Mouse (Mus musculus): ENCODE measurements around the gene Sema3b.

The Sema3b gene

DNA sequence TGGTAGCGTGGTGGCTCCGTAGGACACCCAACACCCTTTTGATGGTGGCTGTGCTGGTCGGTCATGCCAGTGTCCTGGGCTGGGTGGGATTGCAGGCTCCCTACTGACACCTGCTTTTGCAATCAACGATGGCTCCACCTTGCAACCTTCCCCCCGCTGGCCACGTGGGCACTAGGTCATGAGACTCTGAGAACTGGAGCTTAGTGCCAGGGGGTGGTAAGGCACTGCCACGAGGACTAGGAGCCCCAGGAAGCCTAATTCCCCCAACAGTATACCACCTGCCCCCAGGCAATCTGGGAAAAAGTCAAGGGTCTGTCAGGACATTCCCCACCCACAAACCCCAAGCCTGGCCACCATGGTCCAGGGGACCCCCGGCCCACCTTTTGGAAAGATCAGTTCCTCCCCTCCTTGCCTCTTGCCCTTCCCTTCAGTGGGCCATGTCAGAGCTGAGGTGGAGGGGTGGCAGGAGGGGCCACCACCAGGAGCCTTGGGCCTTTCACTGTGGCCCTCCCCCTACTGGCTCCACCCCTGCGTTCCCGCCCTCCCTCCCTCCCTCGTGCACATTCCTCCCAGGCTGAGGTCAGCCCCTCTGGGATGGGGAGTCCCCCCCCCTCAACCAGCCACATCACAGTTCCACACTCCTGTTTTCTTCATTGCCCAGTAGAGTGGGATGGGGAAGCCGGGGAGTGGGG lies at the start of gene Sema3b:
Sema3b (minus strand) TSS at position 489 of the 692 bp plus-strand sequence.
- no peak for DNase-seq (ENCODE audit: low read depth, low spot score)

DNA sequence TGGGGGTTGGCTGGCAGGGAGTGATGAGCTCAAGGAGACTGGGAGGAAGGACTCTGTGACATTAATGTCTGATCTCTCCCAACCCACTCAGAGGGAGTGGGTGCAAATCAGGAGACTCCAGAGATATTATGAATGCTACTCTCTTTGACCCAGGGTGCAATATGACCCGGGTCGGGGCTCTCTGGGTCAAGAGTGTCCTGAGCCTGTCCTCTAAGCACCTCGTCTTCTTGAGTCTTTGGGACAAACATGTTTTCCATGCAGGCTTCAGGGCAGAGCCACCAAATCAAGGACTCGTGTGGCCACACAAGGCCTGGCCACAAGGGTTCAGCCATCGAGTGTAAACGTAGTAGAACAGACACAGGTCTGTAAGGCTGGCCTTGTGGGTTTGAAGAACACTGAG lies 49.1 kb upstream of the Sema3b start:
- no peak for DNase-seq (ENCODE audit: low read depth, low spot score)

DNA sequence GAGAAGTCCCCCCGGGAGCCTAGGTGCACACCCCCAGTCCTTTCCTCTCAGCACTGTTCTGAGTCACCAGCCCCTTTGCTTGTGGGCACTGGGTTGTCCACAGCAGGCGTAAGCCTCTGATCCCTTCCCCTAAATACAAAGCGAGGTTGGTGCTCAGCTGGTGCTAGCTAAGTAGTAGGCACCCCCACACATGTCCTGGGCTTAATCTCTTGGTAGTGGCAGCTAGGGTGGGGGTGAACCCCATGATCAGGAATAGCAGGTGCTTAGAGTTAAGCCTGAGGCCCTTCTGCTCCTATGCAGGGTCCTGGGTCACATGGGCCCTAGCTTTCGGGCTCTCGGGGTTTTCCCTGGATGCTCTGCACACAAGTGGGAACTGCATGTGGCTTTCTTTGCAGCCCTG lies 48.1 kb upstream of the Sema3b start:
- DNase-seq (ENCODE audit: low read depth, low spot score): no peak

DNA sequence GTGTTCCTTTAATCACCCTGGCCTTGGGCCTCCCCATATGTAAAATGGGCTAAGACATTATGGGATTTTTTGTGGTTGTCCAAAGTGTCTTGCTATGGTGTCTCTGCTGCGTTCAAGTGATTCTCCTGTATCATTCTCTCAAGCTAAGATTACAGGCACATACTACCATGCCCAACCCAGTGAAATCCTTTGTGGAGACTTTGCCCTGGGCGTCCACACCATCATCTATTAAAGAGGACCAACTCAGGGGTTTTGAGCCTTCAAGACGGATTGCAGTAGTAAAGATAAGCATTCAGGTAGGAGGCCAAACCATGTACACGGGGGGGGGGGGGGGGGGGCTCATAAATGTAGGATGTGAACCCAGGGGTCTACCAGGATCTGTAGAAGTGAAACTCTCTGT lies 45.6 kb upstream of the Sema3b start:
- DNase-seq (ENCODE audit: low read depth, low spot score): no peak

DNA sequence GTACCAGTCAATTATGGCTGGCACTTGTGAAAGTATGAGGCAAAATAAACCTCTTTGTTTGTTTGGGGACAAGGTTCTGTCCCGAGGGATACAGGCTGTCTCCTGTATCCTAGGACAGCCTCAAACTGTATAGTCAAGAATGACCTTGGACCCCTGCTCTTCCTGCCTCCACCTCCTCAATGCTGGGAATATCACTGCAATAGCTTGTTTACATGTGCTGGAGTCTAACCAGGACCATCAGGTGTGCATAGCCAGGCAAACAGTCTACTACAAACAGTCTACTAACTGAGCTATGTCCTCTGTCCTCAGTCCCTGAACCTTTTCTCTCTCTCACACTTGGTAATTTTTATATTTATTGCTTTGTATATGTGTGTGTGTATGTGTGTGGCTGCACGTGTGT lies 44.4 kb upstream of the Sema3b start:
- no peak for DNase-seq (ENCODE audit: low read depth, low spot score)

DNA sequence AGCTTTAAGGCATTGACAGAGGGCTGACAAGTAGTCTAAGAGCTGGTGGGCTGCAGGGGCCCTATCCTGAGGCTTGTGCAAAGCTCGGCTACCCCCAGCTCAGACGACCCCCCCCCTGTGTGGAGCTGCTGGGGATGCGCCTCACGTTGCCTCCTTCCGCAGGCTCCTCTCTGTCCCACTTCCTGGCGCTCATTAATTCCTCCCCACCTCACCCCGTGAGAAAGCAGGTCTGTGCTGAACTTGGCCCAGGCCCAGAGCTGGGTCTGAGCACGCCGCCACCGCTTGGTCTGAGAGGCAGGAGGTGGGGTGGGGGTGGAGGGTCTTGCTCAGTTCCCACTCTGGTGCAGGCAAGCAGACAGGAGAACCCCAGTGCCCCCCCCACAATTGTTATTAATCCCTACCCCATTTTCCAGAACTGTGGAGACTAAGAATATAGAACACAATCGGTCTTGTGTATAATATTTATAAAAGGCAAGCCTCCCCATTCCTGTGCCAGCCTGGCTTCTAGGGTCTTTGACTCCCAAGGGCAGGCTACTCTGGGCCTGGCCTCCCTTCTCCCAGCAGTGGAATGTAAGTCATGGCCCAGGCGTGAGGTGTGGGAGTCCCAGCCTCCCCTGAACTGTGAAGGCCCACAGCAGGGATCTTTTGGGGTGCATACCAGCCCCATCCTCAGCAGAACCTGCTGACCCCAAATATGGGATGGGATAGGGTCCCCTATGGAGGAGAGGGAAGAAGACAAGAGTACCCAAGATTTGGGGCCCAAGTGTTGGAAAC lies 41.9 kb upstream of the Sema3b start:
- DNase-seq (ENCODE audit: low read depth, low spot score): no peak

DNA sequence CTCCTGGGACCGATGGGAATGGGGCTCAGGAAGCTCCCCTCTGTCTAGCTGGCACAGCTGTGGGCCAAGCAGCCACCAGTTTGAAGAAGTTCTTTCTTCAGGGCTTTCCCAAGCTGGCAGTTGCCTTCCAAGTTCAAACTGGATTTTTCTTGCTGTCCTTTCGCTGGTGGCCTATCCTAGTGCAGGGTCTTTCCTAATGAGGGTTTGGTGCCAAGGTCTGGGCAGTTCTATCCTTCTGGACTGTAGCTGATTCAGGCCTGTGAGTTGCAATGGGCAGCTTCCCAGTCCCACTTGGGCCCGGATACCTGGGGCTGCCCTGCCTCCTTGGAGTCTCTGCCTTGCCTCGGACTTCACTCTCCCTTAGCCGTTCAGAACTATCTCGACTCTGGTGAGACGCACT lies 41.2 kb upstream of the Sema3b start:
- no peak for DNase-seq (ENCODE audit: low read depth, low spot score)

DNA sequence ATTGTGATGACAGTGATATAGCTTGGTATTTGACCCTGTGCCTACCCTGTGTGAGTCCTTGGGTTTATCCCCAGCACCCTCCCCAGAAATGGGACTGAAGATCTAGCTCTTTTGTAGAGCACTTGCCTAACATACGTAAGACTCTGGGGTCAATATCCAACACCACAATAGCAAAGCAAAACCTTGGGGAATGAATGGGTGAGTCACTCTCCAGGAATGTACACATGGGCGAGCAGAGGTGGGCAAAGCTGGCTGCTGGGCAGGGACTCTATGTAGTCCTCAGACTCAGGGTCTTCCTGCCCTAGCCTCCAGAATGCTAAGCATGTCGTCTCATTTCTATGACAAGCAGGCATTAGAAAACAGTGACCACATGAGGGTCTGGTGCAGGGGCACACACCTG lies 39.7 kb upstream of the Sema3b start:
- no peak for DNase-seq (ENCODE audit: low read depth, low spot score)

DNA sequence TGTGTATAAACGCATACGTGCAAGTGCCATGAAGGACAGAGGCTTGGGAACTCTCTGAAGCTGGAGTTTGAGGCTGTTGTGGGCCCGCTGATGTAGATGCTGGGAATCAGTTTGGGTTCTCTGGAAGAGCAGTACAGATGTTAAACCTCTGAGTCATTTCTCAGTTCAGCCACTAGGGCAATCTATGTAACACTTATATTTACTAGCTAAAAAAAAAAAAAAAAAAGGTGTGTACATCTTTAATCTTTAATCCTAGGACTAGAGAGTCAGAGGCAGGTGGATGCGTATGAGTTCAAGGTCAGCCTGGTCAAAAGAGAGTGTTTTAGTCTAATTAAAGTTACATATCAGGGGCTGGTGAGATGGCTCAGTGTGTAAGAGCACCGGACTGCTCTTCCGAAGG lies 37.9 kb upstream of the Sema3b start:
- no peak for DNase-seq (ENCODE audit: low read depth, low spot score)

DNA sequence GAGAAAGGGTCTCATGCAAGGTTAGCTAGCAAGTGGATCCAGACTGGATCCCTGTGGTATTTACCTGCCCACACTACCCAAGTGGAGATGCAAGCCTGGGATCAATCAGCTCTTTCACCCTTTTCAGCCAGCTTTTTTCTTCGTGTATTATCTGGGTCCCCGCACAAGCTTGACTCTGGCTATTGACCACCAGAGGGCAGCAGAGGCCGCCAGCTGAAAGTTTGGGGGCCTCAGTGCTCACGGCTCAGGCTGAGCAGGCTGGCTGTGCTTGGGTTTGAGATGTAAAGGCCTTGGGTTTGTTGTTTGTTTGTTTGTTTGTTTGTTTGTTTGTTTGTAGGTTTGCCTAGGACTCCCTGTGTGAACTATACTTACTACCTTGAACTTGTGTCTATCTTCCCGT lies 36.5 kb upstream of the Sema3b start:
- peak; percentile 81 for DNase-seq (ENCODE audit: low read depth, low spot score)

DNA sequence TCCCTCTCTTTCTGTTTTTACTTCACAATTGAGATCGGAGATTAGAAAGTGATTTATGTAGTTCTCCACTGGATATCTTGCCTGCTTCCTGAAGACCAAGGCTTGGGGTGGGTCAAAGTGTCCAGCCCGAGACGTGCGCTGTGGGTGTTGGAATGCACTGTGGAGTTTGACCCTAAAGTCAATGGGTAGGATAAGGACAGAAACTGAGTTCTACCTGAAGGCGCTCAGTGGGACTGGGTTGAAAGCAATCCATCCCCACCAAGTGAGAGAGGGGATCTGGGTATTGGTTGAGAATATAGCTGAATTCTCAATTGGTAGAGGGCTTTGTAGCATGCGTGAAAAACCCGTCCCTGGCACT lies 36.1 kb upstream of the Sema3b start:
- DNase-seq (ENCODE audit: low read depth, low spot score): no peak

DNA sequence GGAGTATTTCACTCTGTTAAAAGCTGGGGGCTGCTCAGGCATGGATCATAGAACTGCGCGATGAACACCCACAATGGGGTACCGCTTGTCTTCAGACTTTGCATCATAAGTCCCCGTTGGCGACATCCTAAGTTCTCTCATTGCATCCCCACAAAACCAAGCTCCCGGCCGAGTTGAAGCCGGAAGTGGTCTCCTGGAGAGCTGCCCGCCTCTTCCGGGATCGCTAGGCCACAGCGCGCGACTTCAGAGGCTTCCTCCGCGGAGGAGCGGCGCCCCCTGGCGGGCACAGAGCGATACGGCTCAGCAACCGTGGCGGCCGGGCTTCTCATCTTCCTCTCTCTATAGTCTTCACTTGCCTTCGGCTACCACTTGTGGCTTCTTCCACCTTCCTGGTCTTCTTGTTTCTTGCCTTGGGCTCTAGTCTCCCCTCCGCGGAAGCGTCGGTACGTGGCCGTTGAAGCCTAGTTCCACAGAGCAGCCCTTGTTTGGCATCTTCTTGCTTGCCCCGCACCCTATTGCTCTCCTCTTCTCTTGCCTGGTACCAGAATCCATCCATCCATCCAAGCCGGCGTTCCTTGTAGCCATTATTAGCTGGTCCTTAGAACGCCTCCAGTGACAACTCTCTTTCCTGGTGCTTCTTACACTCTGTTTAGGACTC lies 35.6 kb upstream of the Sema3b start:
- DNase-seq (ENCODE audit: low read depth, low spot score): peak; percentile 91

DNA sequence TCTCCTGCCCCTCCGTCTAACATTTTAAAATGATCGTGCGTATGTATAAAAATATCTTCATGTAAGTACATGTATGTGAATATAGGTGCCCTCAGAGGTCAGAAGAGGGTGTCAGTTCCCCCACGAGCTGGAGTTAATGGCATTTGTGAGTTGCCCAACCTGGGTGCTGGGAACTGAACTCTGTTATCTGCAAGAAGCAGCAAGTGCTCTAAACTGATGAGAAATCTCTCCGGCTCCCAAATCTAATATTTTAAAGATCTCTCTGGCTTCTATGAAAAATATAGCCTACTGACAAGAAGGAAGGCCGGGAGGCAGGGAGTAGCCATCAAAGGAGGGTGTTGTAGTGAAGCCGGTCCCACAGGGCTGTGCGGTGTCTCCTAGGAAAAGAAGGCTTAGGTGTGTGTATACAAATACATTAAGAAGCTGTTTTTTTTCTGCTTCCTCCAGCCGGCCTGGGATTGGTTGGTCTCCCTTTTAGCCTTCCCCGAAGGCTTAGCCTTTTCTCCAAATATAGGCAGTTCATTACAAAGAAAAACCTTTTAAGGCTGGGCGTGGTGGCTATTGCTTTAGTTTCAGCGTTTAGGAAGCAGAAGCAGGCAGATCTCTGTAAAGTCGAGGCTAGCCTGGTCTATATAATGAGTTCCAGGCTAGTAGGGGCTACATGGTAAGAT lies 34.6 kb upstream of the Sema3b start:
- DNase-seq (ENCODE audit: low read depth, low spot score): no peak

DNA sequence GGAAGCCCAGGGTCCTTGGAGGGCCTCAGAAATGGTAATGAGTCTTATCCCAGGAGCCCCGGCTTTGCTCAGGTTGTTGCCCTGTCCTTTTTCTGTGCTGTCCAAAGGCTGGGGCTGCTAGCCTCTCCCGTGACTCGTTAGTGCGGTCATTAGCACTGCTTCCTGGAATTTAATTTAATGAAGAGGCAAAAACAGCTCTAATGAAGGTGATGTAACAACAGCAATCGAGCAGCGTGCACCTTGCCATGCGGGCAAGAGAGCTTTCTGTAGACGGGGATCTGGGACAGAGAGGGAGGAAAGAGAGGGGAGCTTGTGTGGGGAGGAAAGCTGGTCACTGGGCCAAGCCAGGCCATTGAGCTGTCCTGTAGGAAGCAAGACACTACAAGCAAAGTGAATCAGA lies 32.6 kb upstream of the Sema3b start:
- no peak for DNase-seq (ENCODE audit: low read depth, low spot score)

DNA sequence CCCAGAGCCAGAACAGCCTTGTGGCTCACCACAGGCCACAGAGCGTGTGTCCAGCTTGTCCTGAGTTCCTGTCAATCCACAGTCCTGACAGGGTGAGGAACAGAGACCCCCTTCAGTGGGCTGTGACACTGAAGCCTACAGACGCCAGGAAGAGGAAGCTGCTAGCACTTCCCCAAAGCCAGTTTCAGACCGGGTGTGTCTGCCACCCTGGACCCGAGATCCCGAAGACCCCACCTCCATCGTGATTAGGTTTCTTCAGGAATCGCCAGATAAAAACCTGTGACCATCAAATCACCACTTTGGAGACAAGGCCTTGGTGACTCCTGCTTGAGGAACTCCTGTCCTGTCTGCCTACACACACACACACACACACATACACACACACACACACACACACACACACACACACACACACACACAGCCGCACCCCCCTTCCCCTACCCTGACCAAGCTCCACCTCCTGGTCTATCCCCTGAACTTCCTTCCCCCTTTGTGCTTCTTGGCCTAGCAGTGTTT lies 31.3 kb upstream of the Sema3b start:
- DNase-seq (ENCODE audit: low read depth, low spot score): peak; percentile 51

DNA sequence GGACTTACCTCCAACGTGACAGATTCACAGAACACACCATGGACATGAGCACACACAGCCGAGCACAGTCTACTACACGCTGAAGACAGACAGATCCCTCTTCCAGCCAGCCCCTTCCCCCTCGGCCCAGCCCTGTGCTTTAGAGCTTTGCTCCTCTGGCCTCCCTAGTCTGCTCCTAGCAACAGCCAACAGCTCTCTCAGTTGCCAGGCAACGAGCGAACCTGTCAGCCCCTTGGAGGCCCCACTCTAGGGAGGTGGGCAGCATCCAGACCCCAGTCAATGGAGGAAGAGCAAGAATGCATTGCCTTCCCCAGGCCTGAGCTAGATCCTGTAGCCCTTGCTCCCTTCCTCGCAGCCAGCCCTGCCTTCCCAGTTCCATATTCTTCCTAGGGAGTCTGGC lies 28.0 kb upstream of the Sema3b start:
- DNase-seq (ENCODE audit: low read depth, low spot score): no peak

DNA sequence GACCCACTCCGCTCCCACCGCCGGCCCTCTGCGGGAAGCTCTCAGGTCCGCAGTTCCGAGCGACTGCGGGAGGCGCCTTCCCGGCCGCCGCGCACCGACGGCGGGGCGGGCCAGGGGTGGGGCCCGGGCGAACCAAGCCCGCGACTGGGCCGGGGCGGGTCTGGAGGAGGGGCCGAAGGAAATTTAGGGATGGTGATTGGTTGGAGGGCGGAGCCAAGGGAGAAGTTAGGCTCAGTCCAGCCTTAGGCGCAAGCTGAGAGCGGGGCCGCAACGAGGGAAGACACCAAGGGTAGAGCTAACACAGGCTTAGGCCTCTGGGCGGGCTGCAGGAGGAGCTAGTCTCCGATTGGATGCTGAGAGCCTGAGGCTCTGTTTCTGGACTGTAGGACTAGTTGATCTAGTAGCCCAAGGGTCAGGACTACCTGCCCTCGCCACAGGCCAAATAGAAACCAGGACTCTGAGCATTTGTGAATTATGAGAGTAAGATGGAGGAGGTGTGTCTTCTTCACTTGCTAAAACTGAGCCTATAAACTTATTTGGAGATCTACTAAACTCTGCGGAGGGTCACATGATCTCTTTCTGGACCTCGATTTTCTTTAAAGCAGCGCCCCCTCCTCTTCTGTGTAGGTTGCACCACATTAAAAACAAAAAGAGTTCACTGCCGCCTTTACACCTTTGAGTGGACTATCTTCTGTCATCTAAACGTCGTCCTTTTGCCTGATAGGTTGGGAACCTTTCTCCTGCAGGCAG lies 26.4 kb upstream of the Sema3b start, which contains the start of gene Gnai2:
Gnai2 (minus strand) TSS at position 89 of the 750 bp plus-strand sequence.
- DNase-seq (ENCODE audit: low read depth, low spot score): peak; percentile 95

DNA sequence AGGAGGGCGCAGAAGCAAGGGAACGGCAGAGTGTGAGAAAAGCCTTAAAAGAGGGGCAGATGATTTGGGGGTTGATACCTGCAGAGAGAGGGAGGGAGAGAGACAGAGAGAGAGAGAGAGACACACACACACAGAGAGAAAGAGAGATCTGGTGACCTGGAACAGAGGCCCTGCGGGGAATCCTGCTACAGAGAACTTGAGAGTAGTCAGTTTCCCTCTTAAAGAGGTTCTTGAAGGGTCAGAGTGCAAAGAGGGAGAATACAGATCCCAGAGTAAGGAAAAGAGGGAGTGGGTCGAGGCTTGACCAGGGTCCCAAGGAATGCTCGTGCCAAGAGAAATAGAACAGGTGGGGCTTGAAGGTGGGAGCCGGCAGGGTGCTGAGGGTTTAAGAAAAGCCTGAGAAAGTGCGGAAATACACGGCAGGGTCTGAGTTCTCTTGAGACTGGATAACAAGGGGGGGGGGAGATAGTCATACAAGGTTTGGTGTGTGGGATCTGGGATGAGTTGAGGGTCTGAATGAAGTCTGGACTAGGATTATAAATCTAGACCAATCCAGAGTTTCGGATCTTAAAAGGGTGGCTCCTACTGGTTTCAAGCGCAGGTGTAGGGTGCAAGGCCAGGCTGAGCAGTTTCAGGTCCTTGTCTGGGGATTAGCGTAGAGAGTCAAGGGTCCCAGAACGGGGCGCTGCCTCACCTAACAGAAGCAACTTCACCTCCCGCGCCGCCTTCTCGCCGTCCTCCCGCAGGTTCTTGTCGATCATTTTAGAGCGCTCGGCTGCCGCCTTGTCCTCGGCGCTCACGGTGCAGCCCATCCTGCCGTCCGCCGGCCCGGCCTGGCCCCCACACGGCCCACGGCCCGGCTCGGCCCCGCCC lies 25.6 kb upstream of the Sema3b start:
- DNase-seq (ENCODE audit: low read depth, low spot score): peak; percentile 28

DNA sequence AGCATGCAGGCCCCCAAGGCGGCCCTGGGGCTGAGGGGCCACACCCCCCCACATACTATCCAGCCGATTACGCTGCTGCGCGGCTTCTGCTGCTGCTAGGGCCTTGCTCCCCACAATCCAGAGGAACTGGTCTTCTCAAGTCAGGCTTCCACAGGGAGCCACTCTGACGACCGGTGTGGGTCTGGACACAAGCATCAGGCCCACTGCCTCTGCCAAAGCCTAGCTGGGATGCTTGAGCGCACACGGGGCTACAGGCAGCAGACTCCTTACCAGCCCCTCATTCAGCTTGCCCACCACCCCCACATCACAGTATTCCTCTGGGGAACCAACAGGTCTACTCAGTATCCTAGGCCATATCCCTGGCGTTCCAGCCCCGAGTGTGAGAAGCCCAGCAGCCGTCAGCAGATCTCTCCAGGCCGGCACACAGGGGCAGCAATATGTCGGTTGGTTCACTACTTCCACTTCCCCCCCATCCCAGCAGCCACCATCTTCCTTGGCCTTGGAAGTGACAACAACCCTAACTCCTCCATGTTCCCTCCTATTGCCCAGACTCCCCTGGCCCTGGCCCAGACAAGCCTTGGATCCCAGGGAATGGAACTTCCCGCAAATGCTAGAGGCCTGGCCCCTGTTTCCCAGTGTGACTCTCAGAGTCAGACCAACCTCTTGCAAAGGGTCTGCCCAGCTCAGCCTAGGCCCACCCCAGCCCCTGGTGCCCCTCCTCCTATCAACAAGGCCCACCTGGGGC lies 24.8 kb upstream of the Sema3b start:
- peak; percentile 35 for DNase-seq (ENCODE audit: low read depth, low spot score)

All from CD4-positive helper T cell, adult 2 months (primary cell).